Mouse (Mus musculus): ENCODE measurements around the gene Hunk.

DNA sequence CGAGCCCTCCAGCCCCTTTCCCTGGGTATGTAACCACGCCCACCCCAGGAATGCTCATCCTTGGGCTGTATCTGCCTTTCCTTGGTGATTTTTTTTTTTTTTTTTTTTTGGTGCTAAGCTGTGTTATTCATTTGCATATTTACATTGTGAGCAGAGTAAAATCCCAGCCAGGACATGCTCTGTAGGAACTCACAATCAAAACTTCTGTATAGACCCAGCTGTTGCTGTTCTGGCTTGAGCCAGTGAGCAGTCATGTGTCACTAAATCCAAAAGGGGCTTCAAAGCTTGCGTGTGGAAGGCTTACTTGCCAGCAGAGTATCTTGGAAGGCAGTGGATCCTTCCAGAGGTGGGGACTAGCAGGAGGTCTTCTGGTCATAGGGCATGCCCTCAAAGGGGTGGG, 159.7 kb downstream of the Hunk start:
- TF ChIP-seq POLR2A (IDR thresholded peaks at IDR 0.05; ENCODE audit: control insufficient read depth, low read depth, low read length), result no peak
- no peak for TF ChIP-seq CTCF (IDR thresholded peaks at IDR 0.05; ENCODE audit: control insufficient read depth, insufficient read depth, insufficient replicate concordance, low read depth, low read length)
